Mouse (Mus musculus) layer of hippocampus, postnatal 25 days (tissue): Measurements from ENCODE around the gene Slc2a13. TPM values are rescaled to one million over a fixed set of nuclear protein-coding genes. Genes with fewer than 3 reads are reported as not detected.

Experiments
- DNase-seq, 2 experiments: peaks; one replicate each; pipeline ENCODE4 v3.0.0; 2022; ENCODE audit warnings: mixed read lengths in 2 of 2, low spot score in 1 of 2; ENCODE audit errors: extremely low spot score in 1 of 2
- total RNA-seq, 2 experiments: library from RNA; stranded (reverse); gene quantifications; 2 replicates each; pipeline ENCODE4 v1.2.3; 2021

Gene Slc2a13
- total RNA-seq, 2 experiments from 2014 or later, result 66.9 to 71.3 TPM

- no peak for DNase-seq
Observed at GRCm38 (mm10) chr15:91378751-91379325, 194.2 kb downstream of the Slc2a13 start.

GRCm38 (mm10) chr15:91377568-91377967 lies 195.5 kb downstream of the Slc2a13 start:
- no peak for DNase-seq

- DNase-seq, result peak in 1 of 2 experiments; percentile 13
Observed at GRCm38 (mm10) chr15:91377105-91377504, 196.0 kb downstream of the Slc2a13 start.

- no peak for DNase-seq
Observed at GRCm38 (mm10) chr15:91374441-91374840, 198.6 kb downstream of the Slc2a13 start.

GRCm38 (mm10) chr15:91373203-91373584 lies 199.9 kb downstream of the Slc2a13 start:
- peak; percentile 72 to 75 for DNase-seq

GRCm38 (mm10) chr15:91372464-91373202 lies 200.4 kb downstream of the Slc2a13 start:
- no peak for DNase-seq

GRCm38 (mm10) chr15:91371859-91372394 lies 201.1 kb downstream of the Slc2a13 start:
- DNase-seq, result no peak

- no peak for DNase-seq
Observed at GRCm38 (mm10) chr15:91369736-91370449, 203.2 kb downstream of the Slc2a13 start.

GRCm38 (mm10) chr15:91360495-91360894 lies 212.6 kb downstream of the Slc2a13 start:
- no peak for DNase-seq

GRCm38 (mm10) chr15:91351006-91351405 lies 222.1 kb downstream of the Slc2a13 start:
- DNase-seq, result no peak

GRCm38 (mm10) chr15:91338350-91338749 lies 234.7 kb downstream of the Slc2a13 start:
- no peak for DNase-seq

- DNase-seq, result no peak
Observed at GRCm38 (mm10) chr15:91334416-91334900, 238.6 kb downstream of the Slc2a13 start.

GRCm38 (mm10) chr15:91327748-91328147 lies 245.3 kb downstream of the Slc2a13 start:
- no peak for DNase-seq

GRCm38 (mm10) chr15:91327023-91327422 lies 246.0 kb downstream of the Slc2a13 start:
- DNase-seq, result no peak

- DNase-seq, result no peak
Observed at GRCm38 (mm10) chr15:91319376-91319775, 253.7 kb downstream of the Slc2a13 start.

- DNase-seq, result no peak
Observed at GRCm38 (mm10) chr15:91316964-91317363, 256.1 kb downstream of the Slc2a13 start.

- DNase-seq, result peak; percentile 18 to 30
Observed at GRCm38 (mm10) chr15:91314402-91315318, 258.4 kb downstream of the Slc2a13 start.

GRCm38 (mm10) chr15:91304296-91304852 lies 268.7 kb downstream of the Slc2a13 start:
- peak in 1 of 2 experiments; percentile 63 for DNase-seq

GRCm38 (mm10) chr15:91301366-91301765 lies 271.7 kb downstream of the Slc2a13 start:
- DNase-seq, result peak; percentile 80 to 98
